Mouse (Mus musculus) layer of hippocampus, adult 11-12 months (tissue): ENCODE results near the gene Stx5a.

ENCODE experiments used
- DNase-seq: peaks from one replicate; pipeline ENCODE4 v3.0.0; 2022; ENCODE audit warnings: low spot score

The Stx5a gene

DNA sequence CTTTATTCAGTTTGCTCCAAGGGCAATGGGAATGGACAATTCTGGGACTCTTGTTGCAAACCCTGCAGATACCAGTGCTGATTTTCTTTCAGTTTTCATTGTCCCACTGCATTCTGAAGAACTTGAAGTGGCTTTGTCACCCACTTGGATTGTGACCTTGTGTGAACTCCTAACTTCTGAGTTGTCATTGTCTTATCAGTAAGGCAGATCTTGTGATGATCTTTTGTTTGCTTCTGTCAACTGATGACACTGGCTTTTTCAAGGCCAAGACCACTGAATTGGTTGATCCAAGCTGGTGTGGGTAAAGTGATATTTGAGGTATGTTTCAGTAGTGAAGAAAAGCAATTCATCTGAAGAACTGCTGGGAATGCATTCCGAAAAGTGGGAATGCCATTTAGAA is 4.2 kb downstream of the Stx5a start:
- no peak for DNase-seq

DNA sequence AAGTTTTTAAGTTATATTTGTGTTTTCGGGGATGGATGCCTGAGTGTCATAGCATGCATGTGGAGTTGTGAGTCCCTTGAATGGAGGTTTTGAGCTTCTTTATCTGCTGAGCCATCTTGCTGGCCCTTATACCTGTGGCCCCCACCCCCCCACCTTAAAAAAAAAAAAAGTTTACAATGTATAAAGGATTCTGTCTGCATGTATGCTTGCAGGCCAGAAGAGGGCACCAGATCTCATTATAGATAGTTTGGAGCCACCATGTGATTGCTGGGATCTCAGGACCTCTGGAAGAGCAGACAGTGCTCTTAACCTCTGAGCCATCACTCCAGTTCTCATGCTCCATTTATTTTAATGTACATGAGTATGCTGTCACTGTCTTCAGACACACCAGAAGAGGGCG is 6.2 kb downstream of the Stx5a start:
- no peak for DNase-seq

DNA sequence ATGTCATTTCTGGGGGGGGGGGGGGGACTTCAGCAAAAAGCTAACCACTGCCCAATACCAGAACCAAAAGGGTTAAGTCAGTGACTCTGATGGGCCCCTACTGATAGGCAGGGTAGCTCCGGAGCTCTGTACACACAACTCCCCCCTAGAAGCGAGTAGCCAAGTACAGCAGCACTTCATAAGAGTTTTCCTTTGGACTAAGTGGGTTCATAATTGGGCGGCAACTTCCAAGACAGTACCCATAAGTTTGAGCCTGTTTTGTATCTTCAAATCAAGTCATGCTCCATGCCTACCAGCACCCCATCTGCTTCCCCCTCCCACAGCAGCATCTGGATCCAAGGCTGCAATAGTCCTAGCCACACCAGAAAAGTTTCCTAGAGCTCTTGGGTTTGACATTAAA is 14.4 kb downstream of the Stx5a start:
- DNase-seq: no peak

DNA sequence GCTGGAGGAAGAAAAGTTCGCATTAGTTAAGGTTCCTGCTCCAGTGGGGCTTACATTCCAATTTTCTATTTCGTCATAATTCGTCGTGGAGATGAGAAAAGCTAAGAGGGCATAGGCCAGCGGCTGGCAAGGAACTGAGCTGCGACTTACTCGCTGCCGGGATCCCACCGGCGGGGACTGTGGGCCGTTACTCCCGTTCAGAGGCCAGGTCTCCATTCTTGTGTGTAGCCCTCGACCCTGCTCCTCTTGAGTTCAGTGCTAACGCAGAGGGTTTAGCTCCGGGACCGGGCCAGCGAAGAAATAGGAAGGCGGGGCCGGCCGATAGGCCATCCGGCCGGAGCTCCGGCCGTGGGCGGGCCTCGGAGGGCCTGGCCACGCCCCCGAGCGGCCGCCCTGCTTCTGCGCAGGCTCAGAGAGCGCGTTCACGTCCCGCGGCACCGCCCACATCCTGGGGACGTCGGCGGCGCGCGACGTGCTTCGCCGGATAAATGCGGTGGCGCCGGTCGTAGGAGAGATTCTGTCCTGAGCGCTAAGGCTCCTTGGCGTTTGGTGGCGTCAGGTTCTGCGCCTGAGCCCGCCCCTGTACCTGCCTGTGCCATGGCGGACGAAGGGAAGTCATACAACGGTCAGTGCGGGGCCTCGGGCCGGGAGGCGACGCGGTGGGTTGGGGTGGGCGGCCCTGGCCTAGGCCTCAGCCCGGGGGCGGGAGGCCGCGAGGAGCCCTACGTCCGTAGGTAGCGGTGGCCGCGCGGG is 15.6 kb downstream of the Stx5a start, which contains the start of gene Nxf1:
Gene Nxf1, plus strand, starts transcription at position 439 of the 753 bp plus-strand sequence.
- DNase-seq: peak; percentile 91

DNA sequence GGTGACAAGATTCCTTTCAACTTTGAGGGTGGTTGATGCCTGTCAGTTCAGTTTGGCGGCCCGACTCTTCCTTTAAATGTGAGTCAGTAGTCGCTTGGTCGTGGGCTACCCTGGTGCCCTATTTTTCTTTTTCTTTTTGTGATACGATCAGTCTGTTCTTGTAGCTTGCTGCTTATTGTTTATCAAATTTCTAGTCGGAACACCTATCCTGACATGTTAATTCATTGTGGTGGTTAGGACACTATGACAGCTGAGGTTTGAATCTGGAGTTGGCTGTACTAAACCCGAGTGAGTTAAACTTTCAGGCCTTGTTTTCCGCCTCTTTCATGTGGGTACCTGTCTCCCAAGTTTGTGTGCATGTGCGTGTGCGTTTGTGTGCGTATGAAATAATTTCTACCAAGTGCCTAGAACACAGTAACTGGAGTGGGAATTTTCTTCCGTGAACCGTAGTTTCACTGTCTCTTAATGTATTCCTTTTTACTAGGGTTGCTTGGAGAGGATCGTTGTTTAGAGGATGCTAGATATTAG is 16.3 kb downstream of the Stx5a start:
- no peak for DNase-seq

GRCm38 (mm10) chr19:8758899-8759298 is 17.7 kb downstream of the Stx5a start:
- DNase-seq: no peak

DNA sequence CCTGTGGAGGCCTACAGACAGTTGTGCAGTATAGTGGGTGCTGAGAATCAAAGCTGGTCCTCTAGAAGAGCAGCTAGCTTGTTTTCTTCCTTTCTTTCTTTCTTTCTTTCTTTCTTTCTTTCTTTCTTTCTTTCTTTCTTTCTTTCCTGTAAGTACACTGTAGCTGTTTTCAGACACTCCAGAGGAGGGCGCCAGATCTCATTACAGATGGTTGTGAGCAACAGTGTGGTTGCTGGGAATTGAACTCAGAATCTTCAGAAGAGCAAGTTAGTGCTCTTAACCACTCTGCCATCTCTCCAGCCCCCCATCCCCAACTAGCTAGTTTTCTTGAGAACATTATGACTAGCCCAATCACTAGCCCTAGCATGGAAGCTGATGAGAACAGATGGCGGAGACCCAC is 19.5 kb downstream of the Stx5a start:
- no peak for DNase-seq

DNA sequence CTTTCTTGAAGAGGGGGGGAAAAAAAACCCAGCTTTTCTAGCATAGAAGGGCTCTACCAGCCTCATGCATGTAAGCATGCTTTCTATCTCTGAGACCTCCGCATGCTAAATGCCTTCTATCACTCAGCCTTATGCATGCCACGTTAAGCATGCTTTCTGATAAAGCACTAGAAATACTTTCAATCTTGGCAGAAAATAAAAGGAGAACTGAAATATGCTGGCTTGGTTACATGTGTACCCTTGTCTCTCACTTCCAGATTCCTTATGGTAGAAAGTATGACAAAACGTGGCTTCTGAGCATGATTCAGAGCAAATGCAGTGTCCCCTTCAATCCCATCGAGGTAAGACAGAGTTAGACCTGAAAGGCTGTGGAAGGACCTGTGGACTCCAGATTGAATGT is 22.1 kb downstream of the Stx5a start:
- no peak for DNase-seq

GRCm38 (mm10) chr19:8765562-8765961 is 24.3 kb downstream of the Stx5a start:
- DNase-seq: no peak

DNA sequence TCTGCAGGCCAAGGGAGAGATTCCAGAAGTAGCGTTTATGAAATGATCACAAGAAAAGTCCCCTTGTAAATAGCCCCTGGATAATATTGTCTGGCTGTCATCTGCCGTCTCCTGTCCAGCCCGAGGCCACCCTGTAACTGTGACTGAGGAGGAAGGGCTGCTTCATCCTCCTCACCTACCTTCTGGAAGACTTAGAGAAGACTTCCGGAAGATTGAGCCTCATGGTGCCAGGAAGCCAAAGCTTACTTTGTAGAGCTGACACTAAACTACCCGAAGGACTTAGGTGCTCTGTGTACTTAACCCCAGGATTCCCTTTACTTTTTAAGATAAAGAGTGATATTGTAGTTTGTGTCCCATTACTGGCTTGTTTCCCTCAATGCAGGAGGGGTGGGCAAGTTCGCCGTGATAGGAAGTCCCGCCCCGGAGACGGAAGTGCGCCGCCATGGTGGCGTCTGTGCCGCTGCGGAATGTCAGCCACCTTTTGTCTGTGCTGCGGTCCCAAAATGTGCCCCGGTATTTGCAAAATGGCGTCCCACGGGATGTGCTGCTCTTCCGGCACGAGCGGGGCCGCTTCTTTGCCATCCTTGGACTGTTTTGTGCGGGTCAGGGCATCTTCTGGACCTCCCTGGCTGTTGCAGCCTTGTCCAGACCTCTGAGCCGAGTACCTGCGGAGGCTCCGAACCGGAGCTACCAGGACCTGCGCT is 29.5 kb downstream of the Stx5a start, which contains the start of gene Tmem223:
Gene Tmem223, plus strand, starts transcription at position 430 of the 704 bp plus-strand sequence.
- peak; percentile 82 for DNase-seq

DNA sequence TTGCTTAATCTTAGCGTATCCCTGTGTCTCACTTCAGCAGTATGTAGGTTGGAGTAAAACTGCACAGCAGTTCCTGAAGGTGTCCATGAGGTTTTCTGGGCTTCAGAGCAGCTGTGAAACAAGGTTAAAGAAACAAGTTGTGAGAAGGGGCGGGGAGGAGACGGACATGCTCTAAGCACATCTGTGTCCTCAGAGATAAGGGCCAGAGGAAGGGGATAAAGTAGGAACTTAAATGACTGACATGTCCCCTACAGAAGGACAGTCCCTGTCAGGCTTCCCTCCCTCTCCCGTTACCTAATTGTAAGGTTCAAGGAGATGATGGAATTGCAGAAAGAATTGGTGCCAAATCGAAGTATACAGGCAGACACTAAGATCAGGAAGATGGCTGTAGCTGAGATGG is 31.8 kb downstream of the Stx5a start:
- no peak for DNase-seq

- no peak for DNase-seq
Measured at GRCm38 (mm10) chr19:8773409-8773808, 32.2 kb downstream of the Stx5a start.

GRCm38 (mm10) chr19:8774086-8774835 is 33.0 kb downstream of the Stx5a start, which contains the start of gene Tmem179b:
TSS of gene Tmem179b (minus strand) at chr19:8774467.
- DNase-seq: peak; percentile 97

DNA sequence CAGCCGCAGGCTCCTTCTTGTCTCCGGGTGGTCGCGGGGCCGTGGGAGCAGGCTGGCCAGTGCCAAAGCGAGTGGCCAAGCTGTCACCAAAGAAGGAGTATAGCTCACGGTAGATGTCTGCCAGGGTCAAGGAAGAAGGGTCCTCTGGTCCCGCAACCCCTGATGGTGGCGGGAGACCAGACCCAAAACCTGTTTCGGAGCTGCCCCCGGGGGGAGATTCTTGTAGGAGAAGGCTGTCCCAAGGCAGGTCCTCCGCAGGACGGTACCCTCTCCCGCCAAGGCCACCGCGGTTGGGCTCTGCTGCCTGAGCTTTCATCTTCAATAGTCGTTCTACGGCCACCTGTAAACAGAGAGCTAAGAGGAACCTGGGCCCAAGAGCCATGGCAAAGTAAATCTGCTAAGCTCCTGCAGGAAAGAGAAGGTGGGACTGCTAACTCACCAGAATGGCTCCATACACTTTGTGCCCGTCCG is 33.8 kb downstream of the Stx5a start:
- DNase-seq: no peak

DNA sequence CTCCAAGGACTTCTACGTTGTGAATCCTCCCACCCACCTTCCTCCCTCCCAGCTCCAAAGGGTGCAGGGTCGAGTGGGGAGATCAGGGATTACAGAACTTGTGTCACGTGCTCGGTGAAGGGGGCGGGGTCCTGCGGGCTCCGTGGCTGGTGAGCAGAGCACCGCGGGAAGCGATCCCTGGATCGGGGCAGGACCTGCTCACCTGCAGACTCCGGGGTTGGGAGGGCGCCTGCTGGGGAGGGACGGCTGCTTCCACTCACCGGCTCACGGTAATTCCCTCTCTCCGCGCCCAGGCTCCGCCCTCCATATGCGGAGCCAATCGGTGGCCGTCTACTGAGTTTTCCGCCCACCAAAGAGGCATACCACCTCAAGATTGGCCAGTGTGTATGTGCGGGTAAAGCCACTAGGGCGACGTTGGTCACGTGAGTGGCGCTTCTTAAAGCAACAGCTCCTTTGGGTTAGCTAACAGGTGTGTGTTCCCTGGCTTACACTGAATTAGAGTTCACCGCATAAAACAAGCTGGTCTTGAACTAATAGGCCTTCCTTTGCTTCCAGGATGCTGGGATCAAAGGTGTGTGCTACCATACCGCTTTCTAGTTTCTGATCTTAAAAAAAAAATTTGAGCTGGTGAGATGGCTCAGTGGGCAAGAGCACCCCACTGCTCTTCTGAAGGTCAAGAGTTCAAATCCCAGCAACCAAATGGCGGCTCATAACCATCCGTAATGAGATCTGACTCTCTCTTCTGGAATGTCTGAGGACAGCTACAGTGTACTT is 45.0 kb downstream of the Stx5a start, which contains the start of gene Taf6l:
Gene Taf6l, minus strand, starts transcription at position 410 of the 774 bp plus-strand sequence.
- peak; percentile 95 for DNase-seq

DNA sequence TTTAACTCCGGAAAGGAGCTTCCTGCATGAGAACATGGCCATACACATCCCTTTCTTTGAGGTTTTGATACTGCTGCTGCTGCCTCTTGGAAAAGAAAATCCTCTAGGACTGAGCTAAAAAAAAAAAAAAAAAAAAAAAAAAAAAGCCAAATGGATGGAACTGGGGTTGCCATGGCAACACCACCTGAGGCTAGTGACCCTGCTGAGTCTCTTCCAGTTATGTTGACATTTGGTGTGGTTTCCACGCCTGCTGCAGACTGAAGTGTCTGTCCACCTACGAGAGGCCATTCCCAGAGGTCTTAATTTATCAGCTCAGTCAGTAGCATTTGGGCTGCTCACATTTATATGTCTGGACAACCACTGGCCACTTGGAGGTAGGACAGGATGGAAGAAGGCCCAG is 47.3 kb downstream of the Stx5a start:
- DNase-seq: no peak

DNA sequence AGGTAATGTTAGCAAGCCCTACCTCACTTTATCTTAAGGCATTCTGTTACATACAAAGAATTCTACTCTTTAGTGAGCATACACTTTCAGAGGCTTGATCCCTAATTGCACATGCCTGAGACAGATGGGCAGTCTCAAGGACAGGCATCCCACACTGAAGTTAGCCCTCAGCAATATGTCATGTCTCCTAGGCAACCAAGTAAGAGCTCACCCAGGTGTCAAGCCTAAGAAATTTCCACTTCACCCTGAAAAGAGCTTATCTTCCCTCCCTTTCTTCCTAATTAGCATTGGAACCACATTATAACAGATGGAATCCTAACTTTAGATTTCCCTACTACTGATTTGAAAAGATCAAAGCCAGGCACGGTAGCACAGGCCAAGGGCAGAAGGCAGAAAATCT is 48.0 kb downstream of the Stx5a start:
- no peak for DNase-seq

DNA sequence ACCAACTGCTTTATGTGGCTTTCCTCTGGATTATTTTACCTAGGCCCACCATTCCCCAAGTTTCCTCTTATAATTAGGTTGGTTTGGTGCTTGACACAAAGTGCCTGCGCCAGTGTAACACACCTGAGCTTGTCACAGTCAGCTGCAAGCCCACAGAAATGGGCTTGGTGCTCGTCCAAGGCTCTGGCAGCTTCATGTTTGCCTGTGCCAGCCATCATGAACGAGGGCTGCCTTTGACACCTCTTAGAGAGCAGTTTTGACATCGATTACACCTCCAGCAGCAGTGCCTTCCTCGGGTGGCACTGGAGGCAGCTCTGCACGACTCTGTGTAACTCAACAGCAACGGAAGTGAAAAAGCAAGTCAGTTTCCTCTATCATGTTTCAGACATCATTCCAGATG is 49.0 kb downstream of the Stx5a start:
- DNase-seq: no peak

DNA sequence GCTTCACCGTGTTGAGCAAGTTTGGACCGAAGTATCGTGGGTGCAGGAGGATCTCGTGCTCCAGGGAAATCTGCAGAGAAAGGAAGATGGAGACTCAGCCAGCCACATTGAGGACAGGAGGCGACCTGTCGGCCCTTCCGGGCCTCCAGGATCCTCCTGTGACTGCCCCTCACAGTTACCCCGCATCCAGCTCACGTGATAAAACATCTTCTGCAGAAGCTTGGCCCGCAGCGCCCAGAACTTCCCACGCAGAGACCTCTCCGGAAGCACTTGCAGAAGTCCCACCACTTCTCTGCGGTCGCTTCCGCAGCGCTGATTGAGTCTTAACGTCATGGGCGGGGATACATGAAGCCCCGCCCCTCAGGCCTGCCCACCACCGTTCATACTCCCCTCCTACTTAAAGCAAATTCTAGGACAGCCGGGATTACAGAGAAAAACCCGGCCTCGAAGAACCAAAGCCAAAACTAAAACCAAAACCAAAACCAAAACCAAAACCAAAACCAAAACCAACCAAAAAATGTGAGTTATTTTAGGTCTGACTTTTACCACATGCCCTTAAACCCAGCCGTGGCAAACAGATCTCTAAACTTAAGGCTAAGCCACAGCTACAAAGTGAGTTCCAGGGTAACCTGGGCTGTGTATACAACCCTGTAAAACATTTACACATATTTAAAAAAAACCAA is 57.2 kb downstream of the Stx5a start, which contains the start of gene Polr2g:
Gene Polr2g, minus strand, starts transcription at position 314 of the 683 bp plus-strand sequence.
- peak; percentile 94 for DNase-seq

DNA sequence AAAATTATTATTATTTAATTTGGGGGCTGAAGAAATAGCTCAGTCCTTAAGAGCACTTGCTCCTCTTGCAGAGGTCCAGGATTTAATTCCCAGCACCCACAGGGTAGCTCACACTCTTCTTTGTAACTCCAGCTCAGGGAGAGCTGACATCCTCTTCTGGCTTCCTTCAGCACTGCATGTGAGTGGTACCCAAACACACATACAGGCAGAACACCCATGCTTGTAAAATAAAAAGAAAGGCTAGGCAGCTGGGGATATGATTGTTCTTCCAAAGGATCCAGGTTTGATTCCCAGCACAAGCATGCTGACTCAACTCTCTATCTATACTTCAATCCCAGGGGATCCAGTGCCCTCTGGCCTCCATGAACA is 57.7 kb downstream of the Stx5a start:
- no peak for DNase-seq
